Mouse (Mus musculus) midbrain, embryonic 12.5 days (tissue): ENCODE measurements around the gene Nhlrc2. TPM values are rescaled to one million over a fixed set of nuclear protein-coding genes. Genes with fewer than 3 reads are reported as not detected.

Experiments
- ATAC-seq: fragments of 200-750 bp; cut with Nextera tagmentation; 2 replicates; pipeline ENCODE4 v1.8.0; 2017; ENCODE audit warnings: low read depth, moderate TSS enrichment, moderate library complexity; ENCODE audit not compliant: low FRiP score
- H3K27ac ChIP-seq: fragments of 300-500 bp; sonication (generic); replicated peaks from 2 replicates; pipeline ENCODE4 v1.5.1; 2016; ENCODE audit warnings: mild to moderate bottlenecking
- H3K27me3 ChIP-seq: fragments of 300-500 bp; sonication (generic); 2 replicates; pipeline ENCODE4 v1.6.1; 2016; ENCODE audit warnings: mild to moderate bottlenecking
- H3K36me3 ChIP-seq: fragments of 300-500 bp; sonication (generic); 2 replicates; pipeline ENCODE4 v1.6.1; 2016
- H3K4me1 ChIP-seq: fragments of 300-500 bp; sonication (generic); 2 replicates; pipeline ENCODE4 v1.6.1; 2016
- H3K4me2 ChIP-seq: fragments of 300-500 bp; sonication (generic); replicated peaks from 2 replicates; pipeline ENCODE4 v1.6.1; 2016; ENCODE audit warnings: mild to moderate bottlenecking, moderate library complexity
- H3K4me3 ChIP-seq: fragments of 300-500 bp; sonication (generic); 2 replicates; pipeline ENCODE4 v1.5.1; 2016; ENCODE audit warnings: mild to moderate bottlenecking
- H3K9ac ChIP-seq: fragments of 300-500 bp; sonication (generic); replicated peaks from 2 replicates; pipeline ENCODE4 v1.6.1; 2016; ENCODE audit warnings: mild to moderate bottlenecking, moderate library complexity
- H3K9me3 ChIP-seq: fragments of 300-500 bp; sonication (generic); 2 replicates; pipeline ENCODE4 v1.6.1; 2016; ENCODE audit warnings: mild to moderate bottlenecking
- WGBS: fragments of 180-500 bp; shearing (Covaris S2); methylation state at CpG from one replicate; pipeline ENCODE4 v1.1.7; 2016; 5-methylcytosine and 5-hydroxymethylcytosine counted together
- polyA plus RNA-seq: library from polyadenylated mRNA; unstranded; fragments of >200 nt; fragmentation: Nextera tagmentation; extraction: Ambion mirVana; gene quantifications from 2 replicates; pipeline ENCODE4 v1.2.1, GENCODE M21; 2016

The Nhlrc2 gene
- polyA plus RNA-seq, 1 experiment from 2014 or later: 15.5 TPM

DNA sequence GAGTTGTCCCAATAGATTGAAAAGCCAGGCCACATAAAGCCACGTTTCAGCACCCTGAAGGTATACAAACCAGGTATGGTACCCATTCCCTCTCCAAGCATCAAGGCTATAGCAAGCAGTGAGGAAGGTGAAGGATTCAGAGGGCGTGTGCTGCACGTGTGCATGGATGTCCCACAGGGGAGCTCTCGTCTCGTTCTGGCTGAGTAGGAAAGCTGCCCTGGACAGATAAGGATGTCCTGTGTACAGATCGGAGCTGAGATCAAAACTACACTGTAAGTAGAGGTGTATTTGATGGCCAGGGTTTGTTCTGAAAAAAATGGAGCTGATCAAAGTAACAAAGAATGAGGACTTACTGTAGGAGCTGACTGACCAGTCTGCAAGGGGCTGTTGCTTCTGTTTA is 18.9 kb downstream of the Nhlrc2 start:
- no peaks in the 10 kb centered on the region for H3K27me3 ChIP-seq
- no peak overlapping the region for H3K27ac ChIP-seq
- peaks cover 3% of the 10 kb centered on the region; the same call in 1 of the 2 replicates for H3K4me1 ChIP-seq
- H3K36me3 ChIP-seq: peaks cover 11% of the 10 kb centered on the region
- no peak for ATAC-seq
- H3K9me3 ChIP-seq: no peaks in the 10 kb centered on the region
- H3K9ac ChIP-seq: no peak overlapping the region
- WGBS: 85% methylated on average over 6 of the region's 6 CpGs
- no peak overlapping the region for H3K4me2 ChIP-seq
- H3K4me3 ChIP-seq: no peak overlapping the region

DNA sequence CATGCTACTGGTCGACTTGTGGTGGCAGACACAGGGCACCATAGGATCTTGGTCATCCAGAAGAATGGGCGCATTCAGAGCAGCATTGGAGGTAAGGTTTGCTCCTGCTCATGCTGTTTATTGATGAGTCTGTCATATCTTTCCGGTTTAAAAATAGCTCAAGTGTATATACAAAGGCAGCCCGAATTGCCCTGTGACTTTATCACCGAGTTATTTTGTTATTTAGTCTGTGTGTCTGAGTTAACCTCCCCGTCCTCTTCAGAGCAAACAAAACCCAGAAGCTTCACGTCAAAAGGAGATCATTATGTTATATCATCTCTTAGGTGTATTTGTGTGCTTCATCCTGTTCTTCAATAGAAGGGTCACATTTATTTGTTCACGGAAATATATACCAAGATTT is 22.7 kb downstream of the Nhlrc2 start:
- Histone ChIP-seq H3K4me2 (no peak overlapping the region), H3K9me3 (no peaks in the 10 kb centered on the region), H3K4me3 (no peak overlapping the region), H3K9ac (no peak overlapping the region), H3K36me3 (peaks cover 15% of the 10 kb centered on the region), H3K4me1 (peaks cover 3% of the 10 kb centered on the region; the same call in 1 of the 2 replicates), H3K27ac (no peak overlapping the region), H3K27me3 (no peaks in the 10 kb centered on the region)
- 94% methylated on average over 8 of the region's 8 CpGs for WGBS
- ATAC-seq: no peak

DNA sequence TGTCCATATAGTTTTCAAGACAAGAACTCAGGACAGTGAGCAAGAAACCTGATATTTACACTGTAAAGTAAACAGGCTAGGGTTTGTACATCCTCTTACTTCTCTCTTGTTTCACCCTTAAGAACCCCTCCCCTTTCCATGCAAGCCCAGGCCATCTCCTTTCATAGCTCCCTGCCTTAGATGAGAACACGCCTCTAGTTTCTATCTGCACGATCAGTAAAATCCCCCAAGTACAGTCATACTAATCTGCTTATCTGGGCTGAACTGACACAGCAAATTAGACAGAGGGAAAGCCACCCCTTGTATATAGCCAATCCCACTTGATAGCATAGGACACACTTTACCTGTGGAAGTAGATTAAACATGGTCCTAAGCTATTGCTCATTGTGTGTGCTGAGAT is 23.2 kb downstream of the Nhlrc2 start:
- H3K9ac ChIP-seq: no peak overlapping the region

DNA sequence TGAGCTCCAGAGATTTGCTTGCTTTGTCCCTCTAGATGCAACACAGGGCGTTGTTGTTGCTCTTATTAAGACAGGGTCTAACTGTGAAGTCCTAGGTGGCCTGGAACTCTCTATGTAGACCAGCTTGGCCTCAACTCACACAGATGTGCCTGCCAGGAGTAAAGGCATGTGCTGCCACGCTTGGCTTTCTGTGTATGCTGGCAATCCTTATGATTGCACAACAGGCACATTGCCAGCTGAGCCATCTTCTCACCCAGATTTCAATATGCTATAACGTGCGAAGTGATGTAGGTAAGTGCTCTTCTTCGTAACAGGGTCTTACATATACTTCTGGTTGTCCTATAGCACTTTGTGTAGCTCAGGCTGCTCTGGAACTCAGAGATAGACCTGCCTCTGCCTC is 23.9 kb downstream of the Nhlrc2 start:
- no peak overlapping the region for H3K4me3 ChIP-seq
- ATAC-seq: no peak

More for the DNA sequence above, 23.2 kb downstream of the Nhlrc2 start:
- peaks cover 3% of the 10 kb centered on the region; the same call in 1 of the 2 replicates for H3K4me1 ChIP-seq
- no peak overlapping the region for H3K27ac ChIP-seq
- H3K36me3 ChIP-seq: peaks cover 15% of the 10 kb centered on the region
- H3K9me3 ChIP-seq: no peaks in the 10 kb centered on the region
- 93% methylated on average over 2 of the region's 2 CpGs for WGBS
- no peaks in the 10 kb centered on the region for H3K27me3 ChIP-seq
- no peak overlapping the region for H3K4me3 ChIP-seq
- ATAC-seq: no peak
- no peak overlapping the region for H3K4me2 ChIP-seq

DNA sequence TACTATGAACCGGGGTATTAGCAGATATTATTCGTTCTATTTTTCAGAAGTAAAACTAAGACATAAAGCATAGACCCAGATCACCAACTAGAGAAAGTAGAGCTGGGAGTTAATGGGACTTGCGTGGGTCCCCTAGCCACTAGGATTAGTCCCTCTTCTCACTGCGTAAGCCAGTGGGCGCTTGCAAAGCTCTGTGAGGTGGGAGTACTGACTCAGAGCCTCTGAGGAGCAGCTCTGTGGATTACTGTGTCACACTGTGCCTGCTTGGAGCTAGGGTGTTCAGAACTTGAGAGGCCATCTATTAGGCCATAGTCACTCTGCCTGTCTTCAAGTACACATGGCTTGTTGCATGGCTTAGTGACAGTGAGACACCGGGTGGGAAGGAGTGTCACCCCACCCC is 25.1 kb downstream of the Nhlrc2 start:
- WGBS: 92% methylated on average over 6 of the region's 6 CpGs
- Histone ChIP-seq H3K9ac (no peak overlapping the region), H3K27ac (no peak overlapping the region), H3K36me3 (peaks cover 25% of the 10 kb centered on the region), H3K4me2 (no peak overlapping the region), H3K27me3 (no peaks in the 10 kb centered on the region), H3K4me3 (no peak overlapping the region), H3K9me3 (no peaks in the 10 kb centered on the region), H3K4me1 (no peaks in the 10 kb centered on the region)
- ATAC-seq: no peak

More for the DNA sequence above, 23.9 kb downstream of the Nhlrc2 start:
- Histone ChIP-seq H3K27me3 (no peaks in the 10 kb centered on the region), H3K9ac (no peak overlapping the region), H3K4me1 (peaks cover 3% of the 10 kb centered on the region; the same call in 1 of the 2 replicates), H3K4me2 (no peak overlapping the region), H3K9me3 (no peaks in the 10 kb centered on the region), H3K36me3 (peaks cover 15% of the 10 kb centered on the region), H3K27ac (no peak overlapping the region)
- WGBS: 96% methylated on average over 5 of the region's 5 CpGs

DNA sequence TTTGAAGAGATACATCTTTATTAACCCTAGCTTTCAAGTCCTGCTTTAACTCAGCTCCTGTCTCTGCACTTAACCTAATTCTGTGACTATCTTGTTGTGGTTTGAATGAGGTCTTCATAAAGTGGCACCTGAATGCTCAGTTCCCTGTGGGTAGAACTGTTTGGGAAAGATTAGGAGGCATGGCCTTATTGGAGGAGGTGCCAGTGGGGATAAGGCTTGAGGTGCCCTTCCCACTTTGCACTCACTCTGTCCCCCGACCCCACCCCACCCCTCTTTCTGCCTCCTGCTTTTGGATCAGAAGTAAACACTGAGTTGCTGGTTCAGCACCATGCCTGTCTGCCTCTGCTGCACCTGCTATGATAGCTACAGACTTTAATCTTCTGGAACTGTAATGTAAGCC is 29.7 kb downstream of the Nhlrc2 start:
- Histone ChIP-seq H3K36me3 (peaks cover 24% of the 10 kb centered on the region), H3K4me3 (no peak overlapping the region), H3K4me2 (no peak overlapping the region), H3K27ac (no peak overlapping the region), H3K4me1 (no peaks in the 10 kb centered on the region), H3K9me3 (no peaks in the 10 kb centered on the region), H3K27me3 (no peaks in the 10 kb centered on the region), H3K9ac (no peak overlapping the region)
- no peak for ATAC-seq
- 90% methylated on average over 1 of the region's 1 CpGs for WGBS

DNA sequence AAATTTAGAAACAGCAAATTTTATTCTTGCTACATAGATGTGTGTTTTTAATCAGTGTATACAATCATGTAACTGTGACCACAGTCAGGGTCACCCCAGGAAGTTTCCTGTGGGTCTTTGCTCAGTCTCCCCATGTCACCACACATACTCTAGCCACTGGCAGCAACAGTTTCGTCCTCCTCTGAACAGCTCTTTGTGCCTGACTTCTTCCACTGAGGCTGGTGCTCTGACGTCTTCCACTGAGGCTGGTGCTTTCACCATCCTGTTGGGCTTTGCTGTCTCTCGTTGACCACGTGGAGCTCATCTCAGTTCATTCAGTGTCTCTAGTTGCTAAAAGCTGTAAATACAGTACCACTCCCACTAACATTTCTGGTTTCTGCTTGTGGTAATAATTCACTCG is 33.9 kb downstream of the Nhlrc2 start:
- no peak overlapping the region for H3K4me3 ChIP-seq
- no peak overlapping the region for H3K4me2 ChIP-seq
- H3K9ac ChIP-seq: no peak overlapping the region
- no peak for ATAC-seq
- peaks cover 27% of the 10 kb centered on the region for H3K36me3 ChIP-seq
- no peaks in the 10 kb centered on the region for H3K27me3 ChIP-seq
- WGBS: 96% methylated on average over 5 of the region's 5 CpGs
- H3K9me3 ChIP-seq: no peaks in the 10 kb centered on the region
- no peak overlapping the region for H3K27ac ChIP-seq
- H3K4me1 ChIP-seq: no peaks in the 10 kb centered on the region

DNA sequence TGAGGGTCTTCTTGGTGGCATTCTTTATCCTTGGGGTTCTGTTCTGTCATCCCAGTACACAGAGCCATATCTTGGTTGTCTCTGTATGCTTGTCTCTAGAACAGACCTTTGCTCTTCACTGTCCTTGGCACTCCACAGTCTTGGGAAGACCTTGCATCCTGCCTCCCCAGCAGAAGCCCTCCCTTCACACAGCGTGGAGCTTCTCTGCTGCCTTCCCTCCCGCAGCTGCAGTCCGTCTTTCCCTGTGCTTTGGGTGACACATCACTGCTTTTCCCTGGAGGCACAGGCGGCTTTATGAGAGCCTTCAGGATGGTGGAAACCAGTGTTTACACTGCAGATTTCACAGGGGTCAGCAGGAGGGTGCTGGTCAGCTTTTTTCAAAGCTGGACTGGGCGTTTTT is 35.7 kb downstream of the Nhlrc2 start:
- no peak for ATAC-seq
- Histone ChIP-seq H3K9ac (no peak overlapping the region), H3K4me3 (no peak overlapping the region), H3K4me1 (no peaks in the 10 kb centered on the region), H3K4me2 (no peak overlapping the region), H3K27me3 (no peaks in the 10 kb centered on the region), H3K36me3 (peaks cover 29% of the 10 kb centered on the region), H3K27ac (no peak overlapping the region), H3K9me3 (no peaks in the 10 kb centered on the region)
- 78% methylated on average over 5 of the region's 5 CpGs for WGBS

DNA sequence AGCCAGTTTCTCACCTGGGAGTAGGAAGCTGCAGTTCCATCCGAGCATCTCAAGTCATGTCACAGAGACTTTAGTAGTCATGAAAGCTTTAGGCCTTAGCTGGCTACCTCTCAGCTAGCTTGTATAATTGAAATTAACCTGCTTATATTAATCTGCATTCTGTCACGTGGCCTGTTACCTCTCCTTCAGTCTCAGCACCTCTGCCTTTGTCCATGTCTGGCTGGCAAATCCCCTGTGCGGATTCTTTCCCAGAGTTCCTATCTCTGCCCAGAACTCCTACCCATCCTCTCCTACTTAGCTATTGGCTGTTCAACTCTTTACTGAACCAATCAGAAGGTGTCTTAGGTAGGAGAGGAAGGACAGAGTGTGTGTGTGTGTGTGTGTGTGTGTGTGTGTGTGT is 36.2 kb downstream of the Nhlrc2 start:
- Histone ChIP-seq H3K27ac (no peak overlapping the region), H3K27me3 (no peaks in the 10 kb centered on the region), H3K4me2 (no peak overlapping the region), H3K9me3 (no peaks in the 10 kb centered on the region), H3K4me3 (no peak overlapping the region), H3K9ac (no peak overlapping the region), H3K36me3 (peaks cover 34% of the 10 kb centered on the region), H3K4me1 (no peaks in the 10 kb centered on the region)
- WGBS: 81% methylated on average over 3 of the region's 3 CpGs
- ATAC-seq: no peak

DNA sequence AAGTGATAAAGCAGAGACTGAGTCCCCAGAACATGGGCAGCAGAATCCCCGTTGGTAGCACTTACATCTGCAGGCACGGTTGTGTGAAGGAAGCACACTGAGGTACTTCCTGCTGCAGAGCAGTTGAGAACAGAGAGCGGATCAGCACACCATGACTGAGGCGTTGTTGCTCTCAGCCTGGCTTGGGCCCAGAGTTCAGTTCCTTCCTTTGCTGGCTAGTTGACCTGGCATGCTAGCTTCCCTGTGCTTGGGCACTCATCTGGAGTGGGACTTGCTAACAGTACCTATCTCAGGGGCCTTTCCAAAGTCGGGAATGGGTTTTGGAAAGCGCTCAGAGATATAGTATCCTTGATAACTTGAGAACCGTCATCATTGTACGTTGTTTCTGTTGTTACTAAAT is 38.3 kb downstream of the Nhlrc2 start:
- no peaks in the 10 kb centered on the region for H3K9me3 ChIP-seq
- no peak overlapping the region for H3K27ac ChIP-seq
- no peak for ATAC-seq
- no peak overlapping the region for H3K9ac ChIP-seq
- H3K4me2 ChIP-seq: no peak overlapping the region
- H3K36me3 ChIP-seq: peaks cover 50% of the 10 kb centered on the region
- no peaks in the 10 kb centered on the region for H3K4me1 ChIP-seq
- no peak overlapping the region for H3K4me3 ChIP-seq
- H3K27me3 ChIP-seq: no peaks in the 10 kb centered on the region
- 89% methylated on average over 8 of the region's 8 CpGs for WGBS

DNA sequence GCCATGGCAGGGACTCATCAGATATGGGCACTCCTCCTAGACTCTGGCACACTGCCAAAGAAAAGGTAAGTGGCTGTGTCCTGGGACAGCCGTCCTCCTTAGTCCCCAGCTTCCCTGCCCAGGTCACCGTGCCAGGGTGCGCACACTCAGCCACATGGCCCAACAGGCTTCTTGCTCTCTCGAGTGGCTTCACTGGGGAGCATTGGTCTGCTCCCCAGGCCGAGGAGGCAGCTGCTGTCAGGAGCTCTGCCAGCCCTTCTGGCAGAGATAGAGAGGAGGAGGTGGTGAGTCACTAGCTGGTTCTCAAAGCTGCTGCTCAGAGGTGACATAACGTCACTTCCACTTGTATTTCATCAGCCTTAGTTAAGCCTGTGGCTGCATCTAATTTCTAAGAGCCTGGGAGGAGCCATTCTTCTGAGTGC is 40.2 kb downstream of the Nhlrc2 start:
- Histone ChIP-seq H3K27ac (no peak overlapping the region), H3K36me3 (peaks cover 58% of the 10 kb centered on the region)
- 91% methylated on average over 6 of the region's 6 CpGs for WGBS

DNA sequence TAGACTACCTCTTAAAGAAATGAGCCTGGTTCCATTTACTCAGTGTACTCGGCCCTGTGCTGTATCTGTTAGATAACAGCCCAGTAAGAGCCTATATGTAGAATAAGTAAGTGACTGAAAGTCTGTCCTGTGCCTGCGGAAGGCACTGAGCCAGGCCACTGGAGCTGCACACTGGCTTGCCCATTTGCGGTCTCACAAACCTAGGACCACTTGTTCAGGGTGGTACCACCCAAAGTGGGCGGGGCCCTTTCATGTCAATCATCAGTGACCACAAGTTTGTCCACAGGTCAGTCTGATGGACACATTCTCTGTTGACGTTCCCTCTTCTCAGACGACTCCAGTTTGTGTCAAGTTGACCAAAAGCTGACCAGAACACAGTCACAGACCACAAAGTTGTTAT is 40.9 kb downstream of the Nhlrc2 start:
- WGBS: 90% methylated on average over 6 of the region's 6 CpGs
- Histone ChIP-seq H3K4me1 (no peaks in the 10 kb centered on the region), H3K9ac (no peak overlapping the region), H3K27ac (no peak overlapping the region), H3K36me3 (peaks cover 61% of the 10 kb centered on the region), H3K4me2 (no peak overlapping the region), H3K27me3 (no peaks in the 10 kb centered on the region), H3K9me3 (no peaks in the 10 kb centered on the region), H3K4me3 (no peak overlapping the region)
- ATAC-seq: no peak

More for the DNA sequence above, 40.2 kb downstream of the Nhlrc2 start:
- no peaks in the 10 kb centered on the region for H3K4me1 ChIP-seq
- ATAC-seq: no peak
- H3K9ac ChIP-seq: no peak overlapping the region
- H3K27me3 ChIP-seq: no peaks in the 10 kb centered on the region
- no peak overlapping the region for H3K4me3 ChIP-seq
- H3K4me2 ChIP-seq: no peak overlapping the region
- no peaks in the 10 kb centered on the region for H3K9me3 ChIP-seq

DNA sequence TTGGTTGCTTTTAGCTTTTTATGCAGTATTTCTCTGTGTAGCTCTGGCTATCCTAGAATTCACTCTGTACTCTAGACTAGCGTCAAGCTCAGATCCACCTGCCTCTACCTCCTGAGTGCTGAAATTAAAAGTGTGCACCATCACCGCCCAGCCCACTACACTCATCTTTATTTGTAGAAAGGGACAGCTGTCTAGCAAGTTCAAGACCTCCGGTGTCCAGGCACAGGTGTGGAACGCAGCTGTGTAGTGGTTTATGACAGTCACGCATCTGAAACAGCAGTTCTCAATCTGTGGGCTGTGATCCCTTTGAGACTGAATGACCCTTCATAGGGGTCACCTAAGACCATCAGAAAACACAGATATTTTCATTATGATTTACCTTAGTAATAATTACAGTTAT is 41.4 kb downstream of the Nhlrc2 start:
- WGBS: 96% methylated on average over 5 of the region's 5 CpGs
- no peak for ATAC-seq
- Histone ChIP-seq H3K4me3 (no peak overlapping the region), H3K4me1 (no peaks in the 10 kb centered on the region), H3K27me3 (no peaks in the 10 kb centered on the region), H3K9me3 (no peaks in the 10 kb centered on the region), H3K27ac (no peak overlapping the region), H3K9ac (no peak overlapping the region), H3K4me2 (no peak overlapping the region), H3K36me3 (peaks cover 65% of the 10 kb centered on the region)
